Mouse (Mus musculus) hindbrain, embryonic 16.5 days (tissue): Measurements from ENCODE around the gene Gprc5a. TPM values are rescaled to one million over a fixed set of nuclear protein-coding genes. Genes with fewer than 3 reads are reported as not detected.

ENCODE experiments used
- ATAC-seq: fragments of 200-750 bp; cut with Nextera tagmentation; 2 replicates; pipeline ENCODE4 v1.8.0; 2017; ENCODE audit warnings: moderate TSS enrichment, moderate library complexity
- H3K27ac ChIP-seq: fragments of 300-500 bp; sonication (generic); 2 replicates; pipeline ENCODE4 v1.5.1; 2014; ENCODE audit warnings: low read depth, mild to moderate bottlenecking, control low read depth, low read length, moderate library complexity
- H3K27me3 ChIP-seq: fragments of 300-500 bp; sonication (generic); replicated peaks from 2 replicates; pipeline ENCODE4 v1.6.1; 2014; ENCODE audit warnings: low read length; ENCODE audit not compliant: control insufficient read depth, insufficient read depth
- H3K36me3 ChIP-seq: fragments of 300-500 bp; sonication (generic); 2 replicates; pipeline ENCODE4 v1.6.1; 2014; ENCODE audit warnings: mild to moderate bottlenecking, low read length, moderate library complexity, mixed read lengths; ENCODE audit not compliant: control insufficient read depth, insufficient read depth
- H3K4me1 ChIP-seq: fragments of 300-500 bp; sonication (generic); 2 replicates; pipeline ENCODE4 v1.6.1; 2014; ENCODE audit warnings: low read depth, low read length; ENCODE audit not compliant: control insufficient read depth, insufficient read depth
- H3K4me2 ChIP-seq: fragments of 300-500 bp; sonication (generic); 2 replicates; pipeline ENCODE4 v1.6.1; 2014; ENCODE audit warnings: mild to moderate bottlenecking, low read length, control low read depth, moderate library complexity
- H3K4me3 ChIP-seq: fragments of 300-500 bp; sonication (generic); 2 replicates; pipeline ENCODE4 v1.5.1; 2014; ENCODE audit warnings: mild to moderate bottlenecking, low read length, control low read depth, moderate library complexity
- H3K9ac ChIP-seq: fragments of 300-500 bp; sonication (generic); 2 replicates; pipeline ENCODE4 v1.6.1; 2014; ENCODE audit warnings: low read depth, mild to moderate bottlenecking, control low read depth, low read length, moderate library complexity
- H3K9me3 ChIP-seq: fragments of 300-500 bp; sonication (generic); 2 replicates; pipeline ENCODE4 v1.6.1; 2014; ENCODE audit warnings: mild to moderate bottlenecking, low read length, moderate library complexity; ENCODE audit not compliant: control insufficient read depth
- WGBS: fragments of 180-500 bp; shearing (Covaris S2); extraction: QIAGEN DNeasy Blood & Tissue Kit; methylation state at CpG from one replicate; pipeline ENCODE4 v1.1.7; 2014; 5-methylcytosine and 5-hydroxymethylcytosine counted together
- polyA plus RNA-seq: library from polyadenylated mRNA; unstranded; fragments of >200 nt; fragmentation: Nextera tagmentation; extraction: Ambion mirVana; gene quantifications from 2 replicates; pipeline ENCODE4 v1.2.1, GENCODE M21; 2015

Gprc5a gene
- polyA plus RNA-seq, 1 experiment from 2014 or later = 0.28 TPM

- Histone ChIP-seq H3K4me2 (no peak overlapping the region), H3K27ac (no peak overlapping the region), H3K4me1 (peaks cover 4% of the 10 kb centered on the region), H3K36me3 (no peaks in the 10 kb centered on the region), H3K4me3 (no peak overlapping the region), H3K9me3 (no peaks in the 10 kb centered on the region), H3K9ac (no peak overlapping the region), H3K27me3 (0 out of 2 replicates have a peak, but pooled peaks cover 2% of the 10 kb centered on the region)
- no peak for ATAC-seq
- 14% methylated on average over 6 of the region's 6 CpGs for WGBS
Measured at GRCm38 (mm10) chr6:135113114-135113436, 47.6 kb downstream of the Gprc5a start.

GRCm38 (mm10) chr6:135116479-135116878 is 51.0 kb downstream of the Gprc5a start:
- Histone ChIP-seq H3K9ac (no peak overlapping the region), H3K4me1 (peaks cover 4% of the 10 kb centered on the region), H3K4me3 (no peak overlapping the region), H3K27ac (no peak overlapping the region), H3K9me3 (no peaks in the 10 kb centered on the region), H3K27me3 (no peaks in the 10 kb centered on the region), H3K4me2 (no peak overlapping the region), H3K36me3 (no peaks in the 10 kb centered on the region)
- ATAC-seq = no peak
- 96% methylated on average over 8 of the region's 8 CpGs for WGBS

GRCm38 (mm10) chr6:135118183-135118582 is 52.7 kb downstream of the Gprc5a start, which contains the start of gene Gprc5d:
Gene Gprc5d (minus strand): TSS chr6:135118283.
- Histone ChIP-seq H3K9me3 (no peaks in the 10 kb centered on the region), H3K4me3 (no peak within 1 kb of the TSS), H3K4me2 (no peak within 1 kb of the TSS), H3K36me3 (no peaks in the 10 kb centered on the region), H3K27ac (no peak within 1 kb of the TSS), H3K9ac (no peak within 1 kb of the TSS), H3K27me3 (no peaks in the 10 kb centered on the region), H3K4me1 (no peaks in the 10 kb centered on the region; the same call in 1 of the 2 replicates)
- ATAC-seq = no peak
- WGBS = 97% methylated on average over 5 of the region's 5 CpGs

- 46% methylated on average over 5 of the region's 5 CpGs for WGBS
- H3K4me1 ChIP-seq = no peaks in the 10 kb centered on the region
- H3K9ac ChIP-seq = no peak overlapping the region
- no peaks in the 10 kb centered on the region for H3K27me3 ChIP-seq
- no peak overlapping the region for H3K4me3 ChIP-seq
- no peak for ATAC-seq
- H3K9me3 ChIP-seq = no peaks in the 10 kb centered on the region
- H3K27ac ChIP-seq = no peak overlapping the region
- H3K4me2 ChIP-seq = no peak overlapping the region
- H3K36me3 ChIP-seq = no peaks in the 10 kb centered on the region
Measured at GRCm38 (mm10) chr6:135124755-135125380, 59.4 kb downstream of the Gprc5a start.

- H3K4me3 ChIP-seq = no peak overlapping the region
- no peaks in the 10 kb centered on the region for H3K4me1 ChIP-seq
- no peaks in the 10 kb centered on the region for H3K9me3 ChIP-seq
- WGBS = 80% methylated on average over 7 of the region's 7 CpGs
- ATAC-seq = no peak
- no peaks in the 10 kb centered on the region for H3K27me3 ChIP-seq
- no peak overlapping the region for H3K9ac ChIP-seq
- H3K27ac ChIP-seq = no peak overlapping the region
- no peak overlapping the region for H3K4me2 ChIP-seq
- no peaks in the 10 kb centered on the region for H3K36me3 ChIP-seq
Measured at GRCm38 (mm10) chr6:135133086-135133485, 67.6 kb downstream of the Gprc5a start.

- Histone ChIP-seq H3K4me3 (no peak overlapping the region), H3K9me3 (no peaks in the 10 kb centered on the region), H3K4me1 (no peaks in the 10 kb centered on the region), H3K36me3 (no peaks in the 10 kb centered on the region), H3K27me3 (no peaks in the 10 kb centered on the region), H3K27ac (no peak overlapping the region), H3K4me2 (no peak overlapping the region), H3K9ac (no peak overlapping the region)
- 91% methylated on average over 9 of the region's 9 CpGs for WGBS
- ATAC-seq = no peak
Measured at GRCm38 (mm10) chr6:135133486-135133885, 68.0 kb downstream of the Gprc5a start.

Other genes with a start within 250 kb of the Gprc5a start
- 3.0 and 3.9 TPM in 2 replicates for gene Crebl2, start 235.5 kb upstream of the Gprc5a start, polyA plus RNA-seq
- 36.1 and 41.3 TPM in 2 replicates for gene Gpr19, start 167.1 kb upstream of the Gprc5a start, polyA plus RNA-seq
- 12.6 and 15.1 TPM in 2 replicates for gene Cdkn1b, start 145.2 kb upstream of the Gprc5a start, polyA plus RNA-seq
- 4.4 and 5.7 TPM in 2 replicates for gene Apold1, start 83.9 kb upstream of the Gprc5a start, polyA plus RNA-seq
- 74.2 and 78.7 TPM in 2 replicates for gene Ddx47, start 54.0 kb upstream of the Gprc5a start, polyA plus RNA-seq
- not detected in 2 replicates for gene Gprc5d, start 52.6 kb downstream of the Gprc5a start, polyA plus RNA-seq
- gene Fam234b, start 132.3 kb downstream of the Gprc5a start, polyA plus RNA-seq = 110 and 120 TPM in 2 replicates
- 5.9 and 9.4 TPM in 2 replicates for gene Hebp1, start 132.4 kb downstream of the Gprc5a start, polyA plus RNA-seq
- gene Gsg1, start 188.7 kb downstream of the Gprc5a start, polyA plus RNA-seq = 0.13 and 0.17 TPM in 2 replicates
- not detected in 2 replicates for gene Pbp2, start 244.8 kb downstream of the Gprc5a start, polyA plus RNA-seq